Mouse (Mus musculus): ENCODE results near the gene Eid2b. TPM values are rescaled to one million over a fixed set of nuclear protein-coding genes. Genes with fewer than 3 reads are reported as not detected.

Gene Eid2b
- polyA plus RNA-seq, 1 experiment: 21.2 TPM

GRCm38 (mm10) chr7:28318714-28319113 is 41.2 kb downstream of the Eid2b start:
- no peaks in the 10 kb centered on the region for H3K4me1 ChIP-seq (ENCODE audit: control insufficient read depth, insufficient read depth, low read length)
- 93% methylated on average over 17 of the region's 17 CpGs for WGBS

DNA sequence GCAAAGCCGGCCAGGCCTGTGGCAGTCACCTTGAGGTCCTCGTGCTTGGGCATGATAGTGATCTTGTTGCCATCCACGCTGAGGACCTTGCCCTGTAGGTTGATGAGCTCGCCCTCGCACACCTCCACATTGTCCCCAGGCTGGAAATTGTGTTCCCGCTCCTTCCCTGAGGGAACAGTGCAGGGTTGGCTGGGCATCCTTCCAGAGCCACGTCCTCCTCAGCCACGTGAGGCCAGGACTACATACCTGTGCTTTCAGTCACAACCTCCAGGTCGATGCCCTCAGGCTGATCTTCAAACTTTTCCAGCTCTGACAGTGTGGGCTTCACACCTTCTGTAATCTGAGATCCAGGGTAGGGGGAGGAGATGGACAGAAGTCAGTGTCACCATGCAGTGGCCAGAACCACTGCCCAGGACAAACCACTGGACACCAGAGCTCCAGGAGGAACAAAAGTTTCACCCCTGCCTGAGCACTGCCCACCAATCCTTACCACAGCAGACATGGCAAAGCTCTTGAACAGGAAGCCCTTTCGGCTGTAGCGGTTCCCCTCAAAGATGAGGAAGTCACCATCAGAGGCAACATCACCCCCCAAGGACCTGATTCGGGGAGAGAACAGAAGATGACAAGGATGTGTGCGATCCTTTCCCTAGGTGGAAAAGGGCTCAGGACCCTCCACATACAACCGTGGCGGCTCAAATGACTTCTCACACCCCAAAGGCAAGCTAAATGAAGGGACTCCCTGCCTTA is 44.6 kb downstream of the Eid2b start:
- TF ChIP-seq POLR2A (IDR thresholded peaks at IDR 0.05; ENCODE audit: borderline replicate concordance, insufficient read depth, low read length) (no peak), CTCF (IDR thresholded peaks at IDR 0.05; ENCODE audit: borderline replicate concordance, insufficient read depth, low read depth, low read length) (no peak)
- no peaks in the 10 kb centered on the region for H3K4me1 ChIP-seq (ENCODE audit: control insufficient read depth, insufficient read depth, low read length)
- 92% methylated on average over 15 of the region's 15 CpGs for WGBS
- H3K27me3 ChIP-seq (ENCODE audit: control insufficient read depth, insufficient read depth, low read length): no peaks in the 10 kb centered on the region
- no peak overlapping the region for H3K4me3 ChIP-seq (replicated peaks; ENCODE audit: insufficient read depth, low read depth, low read length)
- no peak overlapping the region for H3K27ac ChIP-seq (ENCODE audit: insufficient read depth, low read length)
- DNase-seq: no peak

More at GRCm38 (mm10) chr7:28318714-28319113, 41.2 kb downstream of the Eid2b start:
- H3K27ac ChIP-seq (ENCODE audit: insufficient read depth, low read length): no peak overlapping the region
- no peak for TF ChIP-seq CTCF (IDR thresholded peaks at IDR 0.05; ENCODE audit: borderline replicate concordance, insufficient read depth, low read depth, low read length)
- no peak for TF ChIP-seq POLR2A (IDR thresholded peaks at IDR 0.05; ENCODE audit: borderline replicate concordance, insufficient read depth, low read length)
- DNase-seq: no peak
- no peak overlapping the region for H3K4me3 ChIP-seq (replicated peaks; ENCODE audit: insufficient read depth, low read depth, low read length)
- H3K27me3 ChIP-seq (ENCODE audit: control insufficient read depth, insufficient read depth, low read length): no peaks in the 10 kb centered on the region

GRCm38 (mm10) chr7:28325293-28325692 is 47.8 kb downstream of the Eid2b start:
- Histone ChIP-seq H3K27ac (ENCODE audit: insufficient read depth, low read length) (no peak overlapping the region), H3K4me3 (replicated peaks; ENCODE audit: insufficient read depth, low read depth, low read length) (no peak overlapping the region), H3K4me1 (ENCODE audit: control insufficient read depth, insufficient read depth, low read length) (no peaks in the 10 kb centered on the region), H3K27me3 (ENCODE audit: control insufficient read depth, insufficient read depth, low read length) (no peaks in the 10 kb centered on the region)
- DNase-seq: no peak
- TF ChIP-seq CTCF (IDR thresholded peaks at IDR 0.05; ENCODE audit: borderline replicate concordance, insufficient read depth, low read depth, low read length) (no peak), POLR2A (IDR thresholded peaks at IDR 0.05; ENCODE audit: borderline replicate concordance, insufficient read depth, low read length) (no peak)
- whole genome bisulfite sequencing: 97% methylated on average over 8 of the region's 8 CpGs

- H3K4me3 ChIP-seq (replicated peaks; ENCODE audit: insufficient read depth, low read depth, low read length): no peak overlapping the region
- 81% methylated on average over 4 of the region's 4 CpGs for WGBS
- no peak for TF ChIP-seq POLR2A (IDR thresholded peaks at IDR 0.05; ENCODE audit: borderline replicate concordance, insufficient read depth, low read length)
- TF ChIP-seq CTCF (IDR thresholded peaks at IDR 0.05; ENCODE audit: borderline replicate concordance, insufficient read depth, low read depth, low read length): no peak
- H3K27ac ChIP-seq (ENCODE audit: insufficient read depth, low read length): no peak overlapping the region
- H3K27me3 ChIP-seq (ENCODE audit: control insufficient read depth, insufficient read depth, low read length): no peaks in the 10 kb centered on the region
- no peak for DNase-seq
- H3K4me1 ChIP-seq (ENCODE audit: control insufficient read depth, insufficient read depth, low read length): no peaks in the 10 kb centered on the region
These were observed 48.9 kb downstream of the Eid2b start for GRCm38 (mm10) chr7:28326457-28326856.

GRCm38 (mm10) chr7:28328260-28328659 is 50.7 kb downstream of the Eid2b start:
- Histone ChIP-seq H3K4me3 (replicated peaks; ENCODE audit: insufficient read depth, low read depth, low read length) (no peak overlapping the region), H3K27ac (ENCODE audit: insufficient read depth, low read length) (no peak overlapping the region), H3K4me1 (ENCODE audit: control insufficient read depth, insufficient read depth, low read length) (no peaks in the 10 kb centered on the region), H3K27me3 (ENCODE audit: control insufficient read depth, insufficient read depth, low read length) (no peaks in the 10 kb centered on the region)
- TF ChIP-seq CTCF (IDR thresholded peaks at IDR 0.05; ENCODE audit: borderline replicate concordance, insufficient read depth, low read depth, low read length): no peak
- no peak for TF ChIP-seq POLR2A (IDR thresholded peaks at IDR 0.05; ENCODE audit: borderline replicate concordance, insufficient read depth, low read length)
- WGBS: 92% methylated on average over 2 of the region's 2 CpGs
- no peak for DNase-seq

Other genes with a start within 250 kb of the Eid2b start
- 217 and 222 TPM in 2 replicates for gene Psmc4, start 227.6 kb upstream of the Eid2b start, polyA plus RNA-seq (2012; rRNA removed)
- gene Fcgbp, start 206.5 kb upstream of the Eid2b start, polyA plus RNA-seq (2012; rRNA removed): 0.24 and 0.29 TPM in 2 replicates
- gene 9530053A07Rik, start 148.3 kb upstream of the Eid2b start, polyA plus RNA-seq (2012; rRNA removed): 0.02 and 0.03 TPM in 2 replicates
- gene Fbl, start 108.0 kb upstream of the Eid2b start, polyA plus RNA-seq (2012; rRNA removed): 67.0 and 72.8 TPM in 2 replicates
- gene Dyrk1b, start 98.3 kb upstream of the Eid2b start, polyA plus RNA-seq (2012; rRNA removed): 27.3 and 29.6 TPM in 2 replicates
- 44.2 and 44.4 TPM in 2 replicates for gene Eid2, start 9.9 kb upstream of the Eid2b start, polyA plus RNA-seq (2012; rRNA removed)
- 0.59 and 1.4 TPM in 2 replicates for gene Selenov, start 13.4 kb downstream of the Eid2b start, polyA plus RNA-seq (2012; rRNA removed)
- 1.3 and 1.4 TPM in 2 replicates for gene Dll3, start 24.5 kb downstream of the Eid2b start, polyA plus RNA-seq (2012; rRNA removed)
- gene Timm50, start 34.3 kb downstream of the Eid2b start, polyA plus RNA-seq (2012; rRNA removed): 75.7 and 78.6 TPM in 2 replicates
- 121 and 125 TPM in 2 replicates for gene Supt5, start 61.0 kb downstream of the Eid2b start, polyA plus RNA-seq (2012; rRNA removed)
- gene Rps16, start 72.9 kb downstream of the Eid2b start, polyA plus RNA-seq (2012; rRNA removed): 510 and 514 TPM in 2 replicates
- 4.2 and 4.3 TPM in 2 replicates for gene Plekhg2, start 94.9 kb downstream of the Eid2b start, polyA plus RNA-seq (2012; rRNA removed)
- 3.7 and 3.9 TPM in 2 replicates for gene Zfp36, start 102.5 kb downstream of the Eid2b start, polyA plus RNA-seq (2012; rRNA removed)
- 47.9 and 49.5 TPM in 2 replicates for gene Med29, start 115.0 kb downstream of the Eid2b start, polyA plus RNA-seq (2012; rRNA removed)
- gene Paf1, start 115.2 kb downstream of the Eid2b start, polyA plus RNA-seq (2012; rRNA removed): 104 and 124 TPM in 2 replicates
- gene Gmfg, start 159.7 kb downstream of the Eid2b start, polyA plus RNA-seq (2012; rRNA removed): 2.0 and 2.2 TPM in 2 replicates
- 39.6 and 41.5 TPM in 2 replicates for gene Lrfn1, start 174.2 kb downstream of the Eid2b start, polyA plus RNA-seq (2012; rRNA removed)
- gene Ifnl2, start 232.7 kb downstream of the Eid2b start, polyA plus RNA-seq (2012; rRNA removed): not detected in 2 replicates
- not detected in 2 replicates for gene Ifnl3, start 245.1 kb downstream of the Eid2b start, polyA plus RNA-seq (2012; rRNA removed)